Mouse (Mus musculus) cerebellum, adult 2 months (tissue): ENCODE data around the gene Bfsp1.

Experiments
- CTCF ChIP-seq: fragments of 200-500 bp; IDR thresholded peaks from 2 replicates; pipeline ENCODE4 v1.5.1; 2011; ENCODE audit warnings: low read depth, mild to moderate bottlenecking, control low read depth, low read length, moderate library complexity, borderline replicate concordance; ENCODE audit not compliant: insufficient read depth
- POLR2A ChIP-seq: fragments of 200-500 bp; IDR thresholded peaks from 2 replicates; pipeline ENCODE4 v1.6.1; 2011; ENCODE audit warnings: low read length, control low read depth, borderline replicate concordance; ENCODE audit not compliant: insufficient read depth

DNA sequence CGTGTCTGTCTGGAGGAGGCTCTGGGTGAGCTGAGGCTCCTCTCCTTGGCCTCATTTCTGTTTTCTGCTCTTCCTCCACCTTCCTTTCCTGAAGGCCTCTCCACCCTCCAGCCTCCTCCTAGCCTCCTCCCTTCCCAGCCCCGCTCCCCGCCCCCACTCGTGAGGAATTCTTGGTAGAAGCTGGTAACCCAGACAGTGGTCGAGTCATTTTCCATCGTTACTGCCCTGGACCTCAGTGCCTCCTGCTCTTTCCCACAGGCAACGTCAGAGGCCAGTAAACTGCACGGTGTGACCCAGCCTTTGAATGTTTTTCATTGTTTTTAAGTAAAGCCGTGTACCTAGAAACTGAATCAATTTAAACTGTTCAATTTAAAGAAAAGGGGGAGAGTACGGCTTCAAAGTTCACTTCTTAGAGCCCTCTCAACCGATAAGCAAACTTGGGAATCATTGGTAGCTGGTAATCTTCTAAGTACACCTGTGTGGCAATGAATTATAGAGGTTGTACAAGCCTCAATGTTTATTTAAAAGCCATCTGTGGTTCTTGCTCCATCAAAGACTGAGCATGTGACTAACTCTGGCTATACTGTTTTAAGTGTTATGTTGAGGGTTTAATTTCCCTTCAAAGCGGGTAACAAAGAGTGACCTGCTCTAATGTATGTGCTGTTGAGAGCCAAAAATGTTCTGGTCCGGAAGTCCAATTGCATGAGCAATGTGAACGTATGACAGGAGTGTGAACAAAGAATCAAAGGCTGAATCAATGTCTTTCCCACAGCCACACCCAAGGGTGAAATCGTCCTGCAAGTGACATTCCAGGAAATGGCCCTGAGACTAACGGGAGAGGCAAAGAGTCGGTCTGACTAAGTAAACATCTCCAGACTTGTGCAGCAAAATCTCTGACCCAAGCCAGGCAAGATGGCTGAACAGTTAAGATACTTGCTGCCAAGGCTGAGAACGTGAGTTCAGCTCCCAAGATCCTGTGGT is 10.4 kb downstream of the Bfsp1 start:
- TF ChIP-seq POLR2A (no peak), CTCF (no peak)
